In the genomic region with DNA sequence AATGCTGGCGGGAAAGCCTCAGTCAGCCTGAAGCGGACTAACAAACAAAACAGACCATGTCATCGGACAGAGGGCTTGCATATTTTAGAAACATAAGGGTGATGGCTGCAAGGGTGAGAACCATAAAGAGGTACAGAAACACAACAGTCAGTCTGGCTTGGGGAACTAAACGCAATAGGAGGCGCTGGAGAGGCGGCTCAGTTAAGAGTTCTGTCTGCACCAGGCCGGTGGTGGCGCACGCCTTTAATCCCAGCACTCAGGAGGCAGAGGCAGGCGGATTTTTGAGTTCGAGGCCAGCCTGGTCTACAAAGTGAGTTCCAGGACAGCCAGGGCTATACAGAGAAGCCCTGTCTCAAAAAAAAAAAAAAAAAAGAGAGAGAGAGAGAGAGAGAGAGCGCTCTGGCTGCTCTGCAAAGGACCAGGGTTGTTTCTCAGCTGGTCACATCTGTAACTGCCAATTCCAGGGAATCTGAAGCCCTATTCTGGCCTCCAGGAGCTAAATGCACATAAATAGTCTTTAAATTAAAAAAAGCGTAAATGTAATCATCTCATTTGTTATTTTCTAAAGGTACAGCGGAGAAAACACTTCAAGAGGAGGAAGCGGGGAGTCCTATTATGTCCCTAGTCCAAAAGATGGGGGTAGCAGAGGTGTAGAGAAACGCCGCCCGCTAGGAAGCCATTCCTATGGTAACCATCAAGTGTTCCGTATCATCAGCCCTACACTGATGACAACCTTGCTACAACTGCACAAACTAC, we compare ENCODE assay signal across 8 mouse cellular contexts. TPM values are rescaled to one million over a fixed set of nuclear protein-coding genes. Genes with fewer than 3 reads are reported as not detected.
DNase-seq lines count a peak whose midpoint lies in the region; ATAC-seq and TF ChIP-seq lines count a peak whose summit lies in the region.

No protein-coding gene starts in this region.

- WGBS in heart, embryonic 12.5 days = 60% methylated on average over 19 of the region's 19 CpGs
- 69% methylated on average over 19 of the region's 19 CpGs for WGBS in forebrain, embryonic 16.5 days
- WGBS in liver, embryonic 14.5 days (ENCODE audit: insufficient replicate concordance) = 58% methylated on average over 19 of the region's 19 CpGs
- WGBS in stomach, postnatal 0 days = 64% methylated on average over 18 of the region's 19 CpGs

- no peak for ATAC-seq in heart, embryonic 12.5 days (ENCODE audit: insufficient number of reproducible peaks, low FRiP score)
- no peak for ATAC-seq in G1E (ENCODE audit: extremely low read depth, insufficient number of reproducible peaks, low FRiP score, poor library complexity, severe bottlenecking)
- ATAC-seq in forebrain, embryonic 16.5 days = no peak
- no peak for ATAC-seq in liver, embryonic 14.5 days (ENCODE audit: insufficient read depth)
- ATAC-seq in stomach, postnatal 0 days (ENCODE audit: low FRiP score, low TSS enrichment) = no peak

- H3K9ac ChIP-seq in heart, embryonic 12.5 days = peak overlapping the region; percentile 78; the same call in 1 of the 2 replicates
- peak overlapping the region; percentile 76; the same call in 1 of the 2 replicates for H3K9ac ChIP-seq in forebrain, embryonic 16.5 days (replicated peaks; ENCODE audit: low read depth, low read length)
- peak overlapping the region; percentile 24 for H3K9ac ChIP-seq in liver, embryonic 14.5 days (replicated peaks)
- peak overlapping the region; percentile 71 for H3K9ac ChIP-seq in stomach, postnatal 0 days (ENCODE audit: low read length)

- no peaks in the 10 kb centered on the region for H3K27me3 ChIP-seq in heart, embryonic 12.5 days (replicated peaks)
- H3K27me3 ChIP-seq in G1E (ENCODE audit: insufficient read depth, low read length) = peaks cover 18% of the 10 kb centered on the region
- no peaks in the 10 kb centered on the region for H3K27me3 ChIP-seq in forebrain, embryonic 16.5 days (replicated peaks; ENCODE audit: control insufficient read depth, insufficient read depth, low read length)
- no peaks in the 10 kb centered on the region for H3K27me3 ChIP-seq in liver, embryonic 14.5 days (ENCODE audit: control insufficient read depth, insufficient read depth, low read length)
- no peaks in the 10 kb centered on the region for H3K27me3 ChIP-seq in stomach, postnatal 0 days (ENCODE audit: control insufficient read depth, insufficient read depth, low read length)

- 0 out of 2 replicates have a peak, but pooled peaks cover 3% of the 10 kb centered on the region for H3K9me3 ChIP-seq in heart, embryonic 12.5 days (replicated peaks)
- H3K9me3 ChIP-seq in G1E (replicated peaks) = no peaks in the 10 kb centered on the region
- no peaks in the 10 kb centered on the region for H3K9me3 ChIP-seq in forebrain, embryonic 16.5 days (ENCODE audit: control insufficient read depth, low read length)
- H3K9me3 ChIP-seq in liver, embryonic 14.5 days (ENCODE audit: control insufficient read depth, low read length) = no peaks in the 10 kb centered on the region
- H3K9me3 ChIP-seq in stomach, postnatal 0 days (ENCODE audit: control insufficient read depth, low read length) = no peaks in the 10 kb centered on the region

- no peak overlapping the region for H3K27ac ChIP-seq in heart, embryonic 12.5 days (ENCODE audit: poor library complexity, severe bottlenecking)
- H3K27ac ChIP-seq in forebrain, embryonic 16.5 days (ENCODE audit: low read length) = no peak overlapping the region
- H3K27ac ChIP-seq in liver, embryonic 14.5 days = no peak overlapping the region
- peak overlapping the region; percentile 82 for H3K27ac ChIP-seq in stomach, postnatal 0 days (replicated peaks)

- no peak for DNase-seq in heart, postnatal 10 days
- DNase-seq in G1E (ENCODE audit: low spot score) = no peak
- DNase-seq in liver, embryonic 14.5 days (ENCODE audit: low read depth in 3 of 3, low spot score in 3 of 3) = no peak
- DNase-seq in stomach, postnatal 0 days (ENCODE audit: low spot score) = no peak
- no peak for DNase-seq in adrenal gland, adult 18-20 months (ENCODE audit: low spot score in 2 of 2)
- no peak for DNase-seq in frontal cortex, postnatal 25 days (ENCODE audit: low spot score in 2 of 2)

- H3K4me2 ChIP-seq in heart, embryonic 12.5 days = peak overlapping the region; percentile 79
- peak overlapping the region; percentile 80 for H3K4me2 ChIP-seq in forebrain, embryonic 16.5 days (ENCODE audit: low read length)
- H3K4me2 ChIP-seq in liver, embryonic 14.5 days (ENCODE audit: low read depth) = peak overlapping the region; percentile 85
- H3K4me2 ChIP-seq in stomach, postnatal 0 days (replicated peaks; ENCODE audit: low read depth) = peak overlapping the region; percentile 77

- peak overlapping the region; percentile 73 for H3K4me3 ChIP-seq in heart, embryonic 12.5 days
- H3K4me3 ChIP-seq in G1E (ENCODE audit: low read depth, low read length) = peak overlapping the region; percentile 81
- peak overlapping the region; percentile 76 for H3K4me3 ChIP-seq in forebrain, embryonic 16.5 days (replicated peaks; ENCODE audit: low read length)
- H3K4me3 ChIP-seq in liver, embryonic 14.5 days (ENCODE audit: insufficient read depth in 1 of 2, low read depth in 2 of 2, low read length in 2 of 2) = peak overlapping the region; percentile 70 to 76
- peak overlapping the region; percentile 72 for H3K4me3 ChIP-seq in stomach, postnatal 0 days (ENCODE audit: low read depth, low read length)

- peaks cover 41% of the 10 kb centered on the region for H3K36me3 ChIP-seq in heart, embryonic 12.5 days
- peaks cover 42% of the 10 kb centered on the region for H3K36me3 ChIP-seq in G1E (replicated peaks)
- peaks cover 21% of the 10 kb centered on the region for H3K36me3 ChIP-seq in forebrain, embryonic 16.5 days (ENCODE audit: control insufficient read depth, insufficient read depth)
- H3K36me3 ChIP-seq in liver, embryonic 14.5 days (replicated peaks; ENCODE audit: control insufficient read depth, insufficient read depth, low read depth) = no peaks in the 10 kb centered on the region
- peaks cover 18% of the 10 kb centered on the region for H3K36me3 ChIP-seq in stomach, postnatal 0 days (ENCODE audit: control insufficient read depth, insufficient read depth, low read length)

- intact Hi-C loops in heart, postnatal 10 days (cut with DNase I) = loop anchor here (2.0 kb wide), 1 partner anchor 199 kb away; no protein-coding TSS in a partner anchor

- peaks cover 49% of the 10 kb centered on the region for H3K4me1 ChIP-seq in heart, embryonic 12.5 days (replicated peaks)
- peaks cover 23% of the 10 kb centered on the region for H3K4me1 ChIP-seq in G1E (ENCODE audit: insufficient read depth, low read depth, low read length)
- peaks cover 39% of the 10 kb centered on the region for H3K4me1 ChIP-seq in forebrain, embryonic 16.5 days (replicated peaks; ENCODE audit: control insufficient read depth, insufficient read depth, low read length)
- H3K4me1 ChIP-seq in liver, embryonic 14.5 days (replicated peaks; ENCODE audit: control insufficient read depth in 2 of 2, insufficient read depth in 2 of 2, low read length in 1 of 2) = peaks cover 6% of the 10 kb centered on the region in 2 experiments
- H3K4me1 ChIP-seq in stomach, postnatal 0 days (replicated peaks; ENCODE audit: control insufficient read depth, insufficient read depth) = no peaks in the 10 kb centered on the region

- no peak for TF ChIP-seq EP300 in liver, embryonic 14.5 days (IDR thresholded peaks at IDR 0.05; ENCODE audit: low read depth)
- TF ChIP-seq EP300 in stomach, postnatal 0 days (optimal IDR thresholded peaks at IDR 0.05) = no peak

- no peak for TF ChIP-seq CTCF in G1E (IDR thresholded peaks at IDR 0.05; ENCODE audit: low read depth, low read length)
- peak; percentile 31; the same call in 1 of the 2 replicates for TF ChIP-seq CTCF in liver, embryonic 14.5 days (IDR thresholded peaks at IDR 0.05; ENCODE audit: low read depth)
- peak; percentile 34; the same call in 1 of the 2 replicates for TF ChIP-seq CTCF in stomach, postnatal 0 days (IDR thresholded peaks at IDR 0.05; ENCODE audit: low read depth)

RNA-seq across cellular contexts. Expression of a gene that starts 1.2 kb away (rescaled TPM):
- 23.1 and 24.4 TPM in 2 replicates for polyA plus RNA-seq in heart, embryonic 12.5 days (2016; fragmentation: Nextera tagmentation; extraction: Ambion mirVana)
- 10 to 100 TPM; 12.9 to 14.1 TPM for total RNA-seq in heart, postnatal 10 days (2021)
- total RNA-seq in G1E (2014; fragmentation: Nextera tagmentation) (9.9 and 15.7 TPM in 2 replicates), G1E (2017) (11.9 and 12.3 TPM in 2 replicates)
- 15.7 and 17.3 TPM in 2 replicates for polyA plus RNA-seq in G1E (2012)
- 15.4 and 24.4 TPM in 2 replicates for polyA plus RNA-seq in forebrain, embryonic 16.5 days (2015; fragmentation: Nextera tagmentation; extraction: Ambion mirVana)
- polyA plus RNA-seq in liver, embryonic 14.5 days (2012; rRNA removed) = 3.5 and 3.8 TPM in 2 replicates
- polyA plus RNA-seq in liver, embryonic 14.5 days (2014; fragmentation: Nextera tagmentation; extraction: Ambion mirVana) = 5.0 and 5.1 TPM in 2 replicates
- polyA plus RNA-seq in stomach, postnatal 0 days (2015; fragmentation: Nextera tagmentation; extraction: Ambion mirVana) = 19.5 and 20.1 TPM in 2 replicates
- total RNA-seq in adrenal gland, adult 18-20 months (2021) = 10 to 100 TPM; 11.0 to 11.1 TPM

RNA-seq across cellular contexts. Expression of a gene that starts 6.8 kb away (rescaled TPM):
- 0.40 TPM in 1 of 2 replicates, not detected in the other for polyA plus RNA-seq in heart, embryonic 12.5 days (2016; fragmentation: Nextera tagmentation; extraction: Ambion mirVana)
- total RNA-seq in heart, postnatal 10 days (2021) = 100 to 1,000 TPM in 1 of 2 experiments, 10 to 100 TPM in 1; 90.6 to 123 TPM
- total RNA-seq in G1E (2014; fragmentation: Nextera tagmentation) = not detected in 2 replicates
- total RNA-seq in G1E (2017) = not detected in 2 replicates
- polyA plus RNA-seq in G1E (2012) = 0.15 and 0.25 TPM in 2 replicates
- 0.22 and 0.42 TPM in 2 replicates for polyA plus RNA-seq in forebrain, embryonic 16.5 days (2015; fragmentation: Nextera tagmentation; extraction: Ambion mirVana)
- not detected in 2 replicates for polyA plus RNA-seq in liver, embryonic 14.5 days (2012; rRNA removed)
- polyA plus RNA-seq in liver, embryonic 14.5 days (2014; fragmentation: Nextera tagmentation; extraction: Ambion mirVana) = not detected in 2 replicates
- 0.28 and 0.33 TPM in 2 replicates for polyA plus RNA-seq in stomach, postnatal 0 days (2015; fragmentation: Nextera tagmentation; extraction: Ambion mirVana)
- not detected for total RNA-seq in adrenal gland, adult 18-20 months (2021)

RNA-seq across cellular contexts. Expression of a gene that starts 9.3 kb away (rescaled TPM):
- polyA plus RNA-seq in heart, embryonic 12.5 days (2016; fragmentation: Nextera tagmentation; extraction: Ambion mirVana) = 14.9 and 16.8 TPM in 2 replicates
- total RNA-seq in heart, postnatal 10 days (2021) = 100 to 1,000 TPM; 189 to 244 TPM
- total RNA-seq in G1E (2014; fragmentation: Nextera tagmentation) = 12.0 and 14.2 TPM in 2 replicates
- 14.8 and 16.6 TPM in 2 replicates for total RNA-seq in G1E (2017)
- 9.1 and 10.9 TPM in 2 replicates for polyA plus RNA-seq in G1E (2012)
- polyA plus RNA-seq in forebrain, embryonic 16.5 days (2015; fragmentation: Nextera tagmentation; extraction: Ambion mirVana) = 9.3 and 13.2 TPM in 2 replicates
- polyA plus RNA-seq in liver, embryonic 14.5 days (2012; rRNA removed) = 2.3 TPM in 2 replicates
- 0.59 and 0.80 TPM in 2 replicates for polyA plus RNA-seq in liver, embryonic 14.5 days (2014; fragmentation: Nextera tagmentation; extraction: Ambion mirVana)
- 6.1 and 8.5 TPM in 2 replicates for polyA plus RNA-seq in stomach, postnatal 0 days (2015; fragmentation: Nextera tagmentation; extraction: Ambion mirVana)
- total RNA-seq in adrenal gland, adult 18-20 months (2021) = 10 to 100 TPM; 10.3 to 10.6 TPM

RNA-seq across cellular contexts. Expression of a gene that starts 12.1 kb away (rescaled TPM):
- 11.9 and 13.3 TPM in 2 replicates for polyA plus RNA-seq in heart, embryonic 12.5 days (2016; fragmentation: Nextera tagmentation; extraction: Ambion mirVana)
- total RNA-seq in heart, postnatal 10 days (2021) = 10 to 100 TPM; 24.4 to 25.0 TPM
- total RNA-seq in G1E (2014; fragmentation: Nextera tagmentation) (not detected in 2 replicates), G1E (2017) (0.17 and 0.87 TPM in 2 replicates)
- not detected in 2 replicates for polyA plus RNA-seq in G1E (2012)
- polyA plus RNA-seq in forebrain, embryonic 16.5 days (2015; fragmentation: Nextera tagmentation; extraction: Ambion mirVana) = 35.4 and 37.3 TPM in 2 replicates
- 2.3 and 2.8 TPM in 2 replicates for polyA plus RNA-seq in liver, embryonic 14.5 days (2012; rRNA removed)
- polyA plus RNA-seq in liver, embryonic 14.5 days (2014; fragmentation: Nextera tagmentation; extraction: Ambion mirVana) = 0.25 and 0.35 TPM in 2 replicates
- polyA plus RNA-seq in stomach, postnatal 0 days (2015; fragmentation: Nextera tagmentation; extraction: Ambion mirVana) = 5.0 and 5.1 TPM in 2 replicates
- 10 to 100 TPM; 13.7 to 15.8 TPM for total RNA-seq in adrenal gland, adult 18-20 months (2021)

RNA-seq across cellular contexts. Expression of a gene that starts 34.4 kb away (rescaled TPM):
- 2.2 and 3.4 TPM in 2 replicates for polyA plus RNA-seq in heart, embryonic 12.5 days (2016; fragmentation: Nextera tagmentation; extraction: Ambion mirVana)
- total RNA-seq in heart, postnatal 10 days (2021) = 10 to 100 TPM; 15.3 to 18.3 TPM
- total RNA-seq in G1E (2014; fragmentation: Nextera tagmentation) (22.2 and 28.2 TPM in 2 replicates), G1E (2017) (7.5 and 8.8 TPM in 2 replicates)
- polyA plus RNA-seq in G1E (2012) = 31.1 and 39.0 TPM in 2 replicates
- polyA plus RNA-seq in forebrain, embryonic 16.5 days (2015; fragmentation: Nextera tagmentation; extraction: Ambion mirVana) = 4.8 and 5.8 TPM in 2 replicates
- polyA plus RNA-seq in liver, embryonic 14.5 days (2012; rRNA removed) = 2.5 and 3.7 TPM in 2 replicates
- 0.86 and 1.0 TPM in 2 replicates for polyA plus RNA-seq in liver, embryonic 14.5 days (2014; fragmentation: Nextera tagmentation; extraction: Ambion mirVana)
- polyA plus RNA-seq in stomach, postnatal 0 days (2015; fragmentation: Nextera tagmentation; extraction: Ambion mirVana) = 1.6 and 2.0 TPM in 2 replicates
- total RNA-seq in adrenal gland, adult 18-20 months (2021) = 10 to 100 TPM; 20.8 to 28.9 TPM

Comparison
In these comparisons a context has a peak if more than half of its experiments do, and no peak if none do; other contexts are left out.
1. H3K9ac ChIP-seq: peak in every context shown above with its lines; median percentile 78 in heart, embryonic 12.5 days; 76 in forebrain, embryonic 16.5 days; 71 in stomach, postnatal 0 days; 24 in liver, embryonic 14.5 days.